Mouse (Mus musculus): ENCODE data around the gene Rhox13.

Rhox13 gene

DNA sequence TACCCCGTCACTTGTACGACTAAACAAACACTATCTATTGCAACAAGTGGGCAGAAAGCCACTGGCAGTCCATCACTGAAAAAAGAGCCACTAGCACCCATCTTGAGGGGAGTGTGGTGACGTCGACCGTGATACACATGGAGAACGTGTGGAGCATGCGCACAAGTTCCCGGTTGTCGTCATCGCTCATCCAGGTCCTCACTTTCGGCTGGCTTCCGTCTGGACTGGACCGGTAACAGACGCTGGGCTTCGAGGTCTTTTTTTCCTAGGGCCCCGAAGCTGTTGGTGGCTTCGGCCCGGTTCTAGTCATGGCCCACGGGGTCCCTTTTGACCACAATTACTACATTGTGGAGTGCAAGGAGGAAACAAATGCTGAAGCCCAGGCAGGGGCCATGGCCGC is at the start of gene Rhox13:
TSS of gene Rhox13 (plus strand) at position 238 of the 400 bp plus-strand sequence.
- no peak for DNase-seq (ENCODE audit: low spot score)

DNA sequence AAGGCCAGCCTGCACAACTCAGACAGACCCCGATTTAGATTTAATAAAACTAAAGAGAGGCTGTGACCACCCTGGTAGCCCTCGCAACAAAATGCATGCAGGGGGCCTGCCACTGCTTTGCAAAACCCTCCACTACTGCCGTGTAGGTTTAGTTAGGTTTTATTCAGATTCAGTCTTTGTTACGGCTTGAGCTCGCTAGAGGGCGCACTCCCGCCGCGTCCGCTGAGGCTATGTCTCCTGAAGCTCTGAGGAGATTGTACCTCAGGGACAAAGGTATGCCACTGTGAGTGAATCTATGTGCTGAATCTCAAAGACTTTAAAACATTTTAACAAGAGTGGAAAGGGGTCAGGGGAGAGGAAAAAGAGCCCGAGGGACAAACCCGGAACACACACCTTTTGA is 36.8 kb upstream of the Rhox13 start:
- no peak for DNase-seq (ENCODE audit: low spot score)

DNA sequence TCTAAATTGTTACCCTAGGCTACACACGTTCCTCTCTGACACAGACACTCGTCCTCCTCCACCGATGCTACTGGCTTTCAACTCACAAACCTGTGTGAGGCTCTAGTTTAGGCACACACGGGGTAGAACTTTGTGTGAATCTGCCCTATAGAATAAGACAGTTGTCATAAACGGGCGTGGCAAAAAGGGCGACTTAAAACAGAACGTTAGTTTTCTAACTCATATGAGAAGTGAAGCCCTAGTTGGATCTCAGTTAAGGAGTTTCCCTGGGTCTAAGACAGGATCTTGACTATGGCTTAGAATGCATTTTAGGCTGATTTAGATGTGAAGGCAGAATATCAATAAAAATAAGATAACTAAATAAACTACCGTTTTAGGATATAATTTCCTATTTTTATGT is 36.0 kb upstream of the Rhox13 start, which contains the start of gene Rhox11:
TSS of gene Rhox11 (minus strand) at position 101 of the 400 bp plus-strand sequence.
- no peak for DNase-seq (ENCODE audit: low spot score)

DNA sequence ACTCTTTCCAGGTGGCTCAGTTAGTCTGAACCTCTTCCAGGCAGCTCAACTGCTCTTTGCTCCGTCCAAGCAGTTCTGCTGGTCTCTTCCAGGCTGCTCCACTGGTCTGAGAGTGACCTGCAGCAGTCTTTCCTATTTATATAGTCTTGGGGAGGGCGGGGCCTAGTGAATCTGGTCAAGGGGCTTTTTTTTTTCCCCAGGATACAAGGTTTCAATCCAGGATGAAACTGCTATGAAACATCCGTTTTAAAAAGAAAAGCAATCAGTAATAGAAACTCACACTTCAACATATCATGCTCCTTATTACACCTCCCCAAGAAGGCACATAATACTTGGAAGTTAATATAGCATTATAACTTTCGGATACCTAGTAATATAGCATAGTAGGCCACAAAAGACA is 10.2 kb upstream of the Rhox13 start, which contains the start of gene Rhox12:
TSS of gene Rhox12 (minus strand) at position 101 of the 400 bp plus-strand sequence.
- DNase-seq (ENCODE audit: low spot score) = no peak

DNA sequence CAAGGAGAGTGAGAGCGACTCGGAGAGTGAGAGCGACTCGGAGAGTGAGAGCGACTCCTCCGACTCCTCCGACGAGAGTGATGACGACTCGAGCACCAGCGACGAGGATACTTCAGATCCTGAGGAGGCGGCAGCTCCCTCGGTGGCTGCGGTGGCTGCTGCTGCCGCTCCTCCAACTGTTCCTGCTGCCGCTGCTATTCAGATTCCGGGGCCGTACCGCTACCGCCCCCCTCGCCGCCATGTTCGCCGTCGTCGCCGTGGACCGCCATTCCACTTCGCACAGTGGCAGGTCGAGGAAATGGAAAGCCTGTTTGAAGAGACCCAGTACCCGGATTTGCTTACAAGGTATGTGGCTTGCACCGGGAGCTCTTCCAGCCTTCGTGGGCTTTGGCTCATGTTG is 459 bp downstream of the Rhox13 start:
- DNase-seq (ENCODE audit: low spot score) = no peak

DNA sequence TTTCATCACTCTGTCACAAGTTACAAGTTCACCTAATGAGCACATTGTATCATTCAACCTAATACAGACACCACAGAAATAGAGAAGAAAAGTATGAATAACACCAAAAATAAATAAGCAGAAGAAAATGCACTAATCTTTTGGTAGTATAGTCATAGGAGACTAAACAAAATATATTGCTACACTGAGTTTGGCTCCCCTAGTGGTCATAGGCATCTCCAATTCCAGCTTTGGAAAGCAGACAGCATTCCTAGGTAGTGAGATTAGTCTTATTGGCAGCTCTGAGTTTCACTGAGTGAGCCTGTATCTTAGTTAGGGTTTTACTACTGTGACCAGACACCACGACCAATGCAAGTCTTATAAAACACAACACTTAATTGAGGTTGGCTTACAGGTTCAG is 38.1 kb downstream of the Rhox13 start:
- no peak for DNase-seq (ENCODE audit: low spot score)

DNA sequence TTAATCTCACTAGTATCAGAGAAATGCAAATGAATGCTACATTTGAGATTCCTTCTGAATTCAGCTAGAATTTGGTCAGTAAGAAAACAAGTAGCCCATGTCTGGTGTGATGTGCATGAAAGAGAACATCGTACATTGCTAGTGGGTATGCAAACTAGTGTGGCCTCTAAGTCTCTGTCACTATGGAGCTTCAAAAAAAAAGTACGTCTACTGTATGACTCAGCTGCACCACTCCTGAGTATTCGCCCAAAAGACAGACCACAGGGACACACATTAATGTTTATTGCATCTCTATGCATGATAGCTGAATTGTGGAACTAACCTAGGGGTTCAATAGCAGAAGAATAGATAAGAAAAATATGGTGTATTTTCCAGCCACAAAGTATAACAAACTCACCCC is 44.3 kb downstream of the Rhox13 start:
- DNase-seq (ENCODE audit: low spot score) = no peak

DNA sequence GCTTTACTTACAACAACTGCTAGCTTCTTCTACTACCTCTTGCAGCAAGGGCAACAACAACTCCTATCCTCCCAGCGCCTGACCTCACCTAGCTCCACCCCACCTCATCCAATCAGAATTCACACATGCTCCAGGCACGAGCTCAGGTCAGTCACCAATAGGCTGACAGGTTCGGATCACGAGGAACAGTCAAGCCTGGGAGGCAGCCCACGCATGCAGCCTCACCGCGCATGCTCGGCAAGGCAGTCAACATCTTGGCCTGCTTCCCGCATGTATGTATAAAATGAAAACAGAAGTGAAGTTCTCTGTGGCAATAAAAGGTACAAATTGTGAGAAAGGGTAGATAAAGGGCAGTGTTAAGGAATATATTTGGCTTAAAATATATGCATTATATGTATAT is 45.0 kb downstream of the Rhox13 start:
- DNase-seq (ENCODE audit: low spot score) = no peak

DNA sequence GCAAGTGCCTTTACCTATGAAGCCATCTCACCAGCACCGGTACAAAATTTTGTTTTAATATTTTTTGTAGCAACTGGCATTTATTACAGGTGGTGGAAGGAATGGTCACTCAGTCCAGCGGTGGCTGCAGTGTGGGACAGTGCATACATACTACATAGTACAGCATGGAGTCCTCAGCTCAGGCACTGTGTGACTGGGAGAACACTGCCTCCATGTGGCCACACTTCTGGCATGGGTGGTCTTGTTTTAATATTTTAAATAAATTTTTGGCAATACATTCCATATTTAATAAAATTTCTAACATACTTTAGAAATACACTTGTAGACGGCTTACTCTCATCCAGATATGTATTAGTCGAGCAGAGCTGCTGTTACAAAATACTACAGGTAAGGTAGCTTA is 45.6 kb downstream of the Rhox13 start:
- DNase-seq (ENCODE audit: low spot score) = no peak
